ENCODE assay signal across 15 mouse cellular contexts in the genomic region with DNA sequence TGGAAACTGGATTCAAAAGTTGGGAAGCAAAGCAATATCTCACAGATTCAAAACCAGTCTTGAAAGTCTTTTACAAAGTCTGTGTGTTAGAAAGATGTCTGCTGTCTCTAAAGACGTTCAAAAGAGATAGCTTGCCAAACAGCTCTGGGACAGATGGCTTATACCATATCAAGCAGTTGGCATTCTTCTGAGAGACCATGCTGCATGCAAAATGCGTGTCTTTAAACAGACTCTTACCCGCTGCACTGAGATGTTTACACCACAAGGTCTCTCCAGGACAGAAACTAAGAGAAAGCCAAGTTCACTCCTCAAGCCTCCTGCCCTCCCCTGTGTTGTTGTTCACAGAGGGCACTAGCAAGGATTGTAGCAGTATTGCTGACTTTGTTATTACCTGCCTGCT.
A peak's percentile ranks its signal among the peaks of the same experiment; 100 is the strongest.
DNase-seq lines count a peak whose midpoint lies in the region; ATAC-seq lines count a peak whose summit lies in the region.
"Had no signal": no experiment of that assay in that cellular context is flagged by ENCODE, and none has a peak within 500 bp of the region (broad histone marks: within the 10 kb centered on the region; RNA-seq: fewer than 3 reads in every experiment).

No protein-coding gene starts in this region.

- 71% methylated on average over 3 of the region's 3 CpGs for WGBS in liver, embryonic 12.5 days (ENCODE audit: insufficient replicate concordance)
- 64% methylated on average over 3 of the region's 3 CpGs for WGBS in liver, embryonic 11.5 days

- no peak overlapping the region for H3K4me3 ChIP-seq in liver, embryonic 12.5 days
- H3K4me3 ChIP-seq in liver, embryonic 11.5 days (ENCODE audit: low read depth, low read length) = no peak overlapping the region
- H3K4me3 ChIP-seq: gastrocnemius, adult 2 months; heart, embryonic 13.5 days; hindbrain, embryonic 13.5 days; neural tube, embryonic 15.5 days had no signal

- no peak for DNase-seq in liver, embryonic 11.5 days (ENCODE audit: low spot score)
- peak; percentile 51 to 66 for DNase-seq in frontal cortex, adult 2 months (ENCODE audit: extremely low spot score in 1 of 2, low spot score in 1 of 2)
- DNase-seq in left cerebral cortex, adult 9 months (ENCODE audit: low spot score in 2 of 2) = peak; percentile 31 to 70
- peak; percentile 11 for DNase-seq in right cerebral cortex, postnatal 4 days
- DNase-seq in kidney, postnatal 14 days = no peak
- no peak for DNase-seq in neural tube, embryonic 10.5 days (ENCODE audit: extremely low spot score, low spot score)
- DNase-seq: cerebellum, postnatal 36 days; gastrocnemius, adult 2 months; kidney, adult 18-20 months; thymus, postnatal 36 days had no signal

- H3K27me3 ChIP-seq in liver, embryonic 12.5 days (replicated peaks) = no peaks in the 10 kb centered on the region
- no peaks in the 10 kb centered on the region for H3K27me3 ChIP-seq in liver, embryonic 11.5 days (replicated peaks; ENCODE audit: control insufficient read depth, insufficient read depth, low read length)
- H3K27me3 ChIP-seq: heart, embryonic 13.5 days; hindbrain, embryonic 13.5 days; neural tube, embryonic 15.5 days had no signal

- H3K4me1 ChIP-seq in liver, embryonic 12.5 days = peaks cover 15% of the 10 kb centered on the region; the same call in 1 of the 2 replicates
- H3K4me1 ChIP-seq in liver, embryonic 11.5 days (replicated peaks; ENCODE audit: control insufficient read depth, insufficient read depth, low read length) = no peaks in the 10 kb centered on the region
- H3K4me1 ChIP-seq: hindbrain, embryonic 13.5 days; neural tube, embryonic 15.5 days had no signal

- H3K9ac ChIP-seq in liver, embryonic 12.5 days = no peak overlapping the region
- H3K9ac ChIP-seq in liver, embryonic 11.5 days (ENCODE audit: low read depth, low read length) = no peak overlapping the region
- H3K9ac ChIP-seq: heart, embryonic 13.5 days; hindbrain, embryonic 13.5 days; neural tube, embryonic 15.5 days had no signal

- H3K4me2 ChIP-seq in liver, embryonic 12.5 days = no peak overlapping the region
- no peak overlapping the region for H3K4me2 ChIP-seq in liver, embryonic 11.5 days
- H3K4me2 ChIP-seq: heart, embryonic 13.5 days; hindbrain, embryonic 13.5 days; neural tube, embryonic 15.5 days had no signal

- no peaks in the 10 kb centered on the region for H3K36me3 ChIP-seq in liver, embryonic 12.5 days
- H3K36me3 ChIP-seq in liver, embryonic 11.5 days (ENCODE audit: control insufficient read depth, insufficient read depth, low read length) = no peaks in the 10 kb centered on the region
- H3K36me3 ChIP-seq: heart, embryonic 13.5 days; hindbrain, embryonic 13.5 days; neural tube, embryonic 15.5 days had no signal

- ATAC-seq in liver, embryonic 12.5 days = 0 out of 2 replicates have a peak, but pooled peaks have one; percentile 18
- no peak for ATAC-seq in liver, embryonic 11.5 days (replicated peaks; ENCODE audit: low FRiP score)

- no peaks in the 10 kb centered on the region for H3K9me3 ChIP-seq in liver, embryonic 12.5 days (replicated peaks)
- no peaks in the 10 kb centered on the region for H3K9me3 ChIP-seq in liver, embryonic 11.5 days (ENCODE audit: control insufficient read depth, low read length)
- H3K9me3 ChIP-seq: heart, embryonic 13.5 days; hindbrain, embryonic 13.5 days; neural tube, embryonic 15.5 days had no signal

- H3K27ac ChIP-seq in liver, embryonic 12.5 days = no peak overlapping the region
- H3K27ac ChIP-seq in liver, embryonic 11.5 days (ENCODE audit: low read depth, low read length) = no peak overlapping the region
- H3K27ac ChIP-seq: gastrocnemius, adult 2 months; heart, embryonic 13.5 days; hindbrain, embryonic 13.5 days; macrophage; neural tube, embryonic 15.5 days had no signal

Comparison
In these comparisons a context has a peak if more than half of its experiments do, and no peak if none do; other contexts are left out.
1. DNase-seq: peak in frontal cortex, adult 2 months (2 of 2), left cerebral cortex, adult 9 months (2 of 2) and right cerebral cortex, postnatal 4 days (single experiment); none in liver, embryonic 11.5 days (single experiment), kidney, postnatal 14 days (single experiment) and neural tube, embryonic 10.5 days (single experiment).